Mouse (Mus musculus): ENCODE results near the gene Luzp2. TPM values are rescaled to one million over a fixed set of nuclear protein-coding genes. Genes with fewer than 3 reads are reported as not detected.

The Luzp2 gene
- polyA plus RNA-seq (2012; fragmentation: generic; extraction: Trizol), result not detected

GRCm38 (mm10) chr7:54835372-54835851, at the start of gene Luzp2:
Gene Luzp2, plus strand, starts transcription at chr7:54835498.

Measured in C3H10T1/2 (cell line).